Mouse (Mus musculus) brain, adult 2 months (tissue): ENCODE results near the gene Evx2.

Experiments
- DNase-seq: peaks from one replicate; pipeline ENCODE4 v3.0.0; 2011; ENCODE audit warnings: low read depth, low spot score

Gene Evx2

GRCm38 (mm10) chr2:74620368-74620767 lies 39.0 kb downstream of the Evx2 start:
- DNase-seq = no peak

GRCm38 (mm10) chr2:74619676-74620246 lies 39.6 kb downstream of the Evx2 start:
- DNase-seq = no peak

GRCm38 (mm10) chr2:74617706-74618105 lies 41.7 kb downstream of the Evx2 start:
- no peak for DNase-seq

DNA sequence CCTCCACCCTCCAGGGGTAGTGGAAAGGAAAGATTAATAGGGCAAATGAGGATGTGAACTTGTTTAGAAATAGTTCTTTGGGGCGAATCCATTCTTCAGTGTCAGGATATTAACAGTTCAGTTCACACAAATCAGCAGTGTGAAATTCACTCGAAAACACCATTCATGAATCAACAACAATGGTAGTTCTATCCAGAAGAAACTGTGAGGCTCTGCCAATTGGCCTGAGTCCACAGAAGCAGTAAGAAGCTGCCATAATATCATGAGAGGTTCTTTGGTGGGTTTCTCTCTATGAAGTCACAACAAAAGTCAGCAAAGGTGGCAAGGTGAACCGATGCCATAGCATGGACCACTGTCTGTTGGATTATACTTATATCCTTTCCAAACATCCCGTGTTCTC lies 48.0 kb downstream of the Evx2 start:
- DNase-seq = no peak

- DNase-seq = no peak
These were observed 50.0 kb downstream of the Evx2 start for GRCm38 (mm10) chr2:74609350-74609749.

- DNase-seq = no peak
These were observed 53.1 kb downstream of the Evx2 start for GRCm38 (mm10) chr2:74606087-74606760.

GRCm38 (mm10) chr2:74604011-74604410 lies 55.3 kb downstream of the Evx2 start:
- DNase-seq = no peak
